Mouse (Mus musculus) forebrain, embryonic 16.5 days (tissue): ENCODE results near the gene Cyp2c23. TPM values are rescaled to one million over a fixed set of nuclear protein-coding genes. Genes with fewer than 3 reads are reported as not detected.

Experiments used
- ATAC-seq: fragments of 200-750 bp; cut with Nextera tagmentation; 2 replicates; pipeline ENCODE4 v1.8.0; 2017; ENCODE audit warnings: mild to moderate bottlenecking, moderate library complexity
- H3K27ac ChIP-seq: fragments of 300-500 bp; sonication (generic); 2 replicates; pipeline ENCODE4 v1.5.1; 2014; ENCODE audit warnings: low read length, control low read depth
- H3K27me3 ChIP-seq: fragments of 300-500 bp; sonication (generic); replicated peaks from 2 replicates; pipeline ENCODE4 v1.6.1; 2014; ENCODE audit warnings: low read length; ENCODE audit not compliant: control insufficient read depth, insufficient read depth
- H3K36me3 ChIP-seq: fragments of 300-500 bp; sonication (generic); 2 replicates; pipeline ENCODE4 v1.6.1; 2014; ENCODE audit not compliant: control insufficient read depth, insufficient read depth
- H3K4me1 ChIP-seq: fragments of 300-500 bp; sonication (generic); replicated peaks from 2 replicates; pipeline ENCODE4 v1.6.1; 2014; ENCODE audit warnings: low read length; ENCODE audit not compliant: control insufficient read depth, insufficient read depth
- H3K4me2 ChIP-seq: fragments of 300-500 bp; sonication (generic); 2 replicates; pipeline ENCODE4 v1.6.1; 2014; ENCODE audit warnings: mild to moderate bottlenecking, low read length, control low read depth
- H3K4me3 ChIP-seq: fragments of 300-500 bp; sonication (generic); replicated peaks from 2 replicates; pipeline ENCODE4 v1.5.1; 2014; ENCODE audit warnings: mild to moderate bottlenecking, low read length, control low read depth
- H3K9ac ChIP-seq: fragments of 300-500 bp; sonication (generic); replicated peaks from 2 replicates; pipeline ENCODE4 v1.6.1; 2014; ENCODE audit warnings: low read depth, low read length, control low read depth
- H3K9me3 ChIP-seq: fragments of 300-500 bp; sonication (generic); 2 replicates; pipeline ENCODE4 v1.6.1; 2016; ENCODE audit warnings: low read length; ENCODE audit not compliant: control insufficient read depth
- WGBS: fragments of 180-500 bp; shearing (Covaris S2); extraction: QIAGEN DNeasy Blood & Tissue Kit; methylation state at CpG from one replicate; pipeline ENCODE4 v1.1.7; 2014; 5-methylcytosine and 5-hydroxymethylcytosine counted together
- polyA plus RNA-seq: library from polyadenylated mRNA; unstranded; fragments of >200 nt; fragmentation: Nextera tagmentation; extraction: Ambion mirVana; gene quantifications from 2 replicates; pipeline ENCODE4 v1.2.1, GENCODE M21; 2015

Cyp2c23 gene
- polyA plus RNA-seq, 1 experiment from 2014 or later = not detected

GRCm38 (mm10) chr19:44064734-44065133, 35.7 kb upstream of the Cyp2c23 start:
- Histone ChIP-seq H3K27me3 (no peaks in the 10 kb centered on the region), H3K4me2 (no peak overlapping the region), H3K27ac (no peak overlapping the region), H3K9ac (no peak overlapping the region), H3K4me3 (no peak overlapping the region), H3K4me1 (peaks cover 15% of the 10 kb centered on the region), H3K9me3 (no peaks in the 10 kb centered on the region), H3K36me3 (peaks cover 7% of the 10 kb centered on the region; the same call in 1 of the 2 replicates)
- no peak for ATAC-seq
- WGBS = 96% methylated on average over 2 of the region's 2 CpGs

GRCm38 (mm10) chr19:44063773-44064172, 34.8 kb upstream of the Cyp2c23 start:
- ATAC-seq = no peak
- Histone ChIP-seq H3K36me3 (peaks cover 7% of the 10 kb centered on the region; the same call in 1 of the 2 replicates), H3K9me3 (no peaks in the 10 kb centered on the region), H3K4me3 (no peak overlapping the region), H3K9ac (no peak overlapping the region), H3K27ac (no peak overlapping the region), H3K27me3 (no peaks in the 10 kb centered on the region), H3K4me1 (peaks cover 13% of the 10 kb centered on the region), H3K4me2 (no peak overlapping the region)
- WGBS = 93% methylated on average over 7 of the region's 7 CpGs

GRCm38 (mm10) chr19:44060226-44060625, 31.2 kb upstream of the Cyp2c23 start:
- Histone ChIP-seq H3K9me3 (no peaks in the 10 kb centered on the region), H3K4me3 (no peak overlapping the region), H3K36me3 (peaks cover 9% of the 10 kb centered on the region), H3K27me3 (no peaks in the 10 kb centered on the region), H3K27ac (no peak overlapping the region), H3K9ac (no peak overlapping the region), H3K4me2 (no peak overlapping the region), H3K4me1 (no peaks in the 10 kb centered on the region)
- no peak for ATAC-seq
- 87% methylated on average over 3 of the region's 3 CpGs for WGBS

- no peaks in the 10 kb centered on the region for H3K9me3 ChIP-seq
- H3K36me3 ChIP-seq = peaks cover 2% of the 10 kb centered on the region; the same call in 1 of the 2 replicates
- no peaks in the 10 kb centered on the region for H3K27me3 ChIP-seq
- H3K27ac ChIP-seq = no peak overlapping the region
- WGBS = 78% methylated on average over 4 of the region's 4 CpGs
- ATAC-seq = no peak
- H3K4me2 ChIP-seq = no peak overlapping the region
- no peaks in the 10 kb centered on the region for H3K4me1 ChIP-seq
- no peak overlapping the region for H3K9ac ChIP-seq
- H3K4me3 ChIP-seq = no peak overlapping the region
Observed at GRCm38 (mm10) chr19:44055173-44055826, 26.3 kb upstream of the Cyp2c23 start.

GRCm38 (mm10) chr19:44050388-44050787, 21.4 kb upstream of the Cyp2c23 start:
- Histone ChIP-seq H3K27ac (no peak overlapping the region), H3K4me2 (no peak overlapping the region), H3K9me3 (no peaks in the 10 kb centered on the region), H3K4me3 (no peak overlapping the region), H3K36me3 (no peaks in the 10 kb centered on the region; the same call in none of the 2 replicates), H3K9ac (no peak overlapping the region), H3K4me1 (no peaks in the 10 kb centered on the region), H3K27me3 (no peaks in the 10 kb centered on the region)
- ATAC-seq = no peak
- 81% methylated on average over 4 of the region's 4 CpGs for WGBS

- ATAC-seq = no peak
- H3K27ac ChIP-seq = no peak overlapping the region
- WGBS = 59% methylated on average over 3 of the region's 3 CpGs
Observed at GRCm38 (mm10) chr19:44049282-44049681, 20.3 kb upstream of the Cyp2c23 start.

GRCm38 (mm10) chr19:44045847-44046246, 16.8 kb upstream of the Cyp2c23 start:
- Histone ChIP-seq H3K36me3 (no peaks in the 10 kb centered on the region; the same call in 1 of the 2 replicates), H3K27me3 (no peaks in the 10 kb centered on the region), H3K4me3 (no peak overlapping the region), H3K9ac (no peak overlapping the region), H3K4me2 (no peak overlapping the region), H3K9me3 (no peaks in the 10 kb centered on the region), H3K27ac (no peak overlapping the region), H3K4me1 (no peaks in the 10 kb centered on the region)
- no peak for ATAC-seq
- 74% methylated on average over 3 of the region's 3 CpGs for WGBS

More at GRCm38 (mm10) chr19:44049282-44049681, 20.3 kb upstream of the Cyp2c23 start:
- Histone ChIP-seq H3K9ac (no peak overlapping the region), H3K4me1 (no peaks in the 10 kb centered on the region), H3K27me3 (no peaks in the 10 kb centered on the region), H3K4me2 (no peak overlapping the region), H3K9me3 (no peaks in the 10 kb centered on the region), H3K4me3 (no peak overlapping the region), H3K36me3 (no peaks in the 10 kb centered on the region; the same call in 1 of the 2 replicates)

GRCm38 (mm10) chr19:44042121-44042520, 13.1 kb upstream of the Cyp2c23 start:
- no peaks in the 10 kb centered on the region for H3K9me3 ChIP-seq
- no peak for ATAC-seq
- peaks cover 10% of the 10 kb centered on the region for H3K36me3 ChIP-seq
- no peaks in the 10 kb centered on the region for H3K27me3 ChIP-seq
- no peak overlapping the region for H3K4me3 ChIP-seq
- H3K4me2 ChIP-seq = no peak overlapping the region
- H3K4me1 ChIP-seq = no peaks in the 10 kb centered on the region
- WGBS = 77% methylated on average over 5 of the region's 5 CpGs
- H3K9ac ChIP-seq = no peak overlapping the region
- no peak overlapping the region for H3K27ac ChIP-seq

- Histone ChIP-seq H3K27ac (no peak overlapping the region), H3K36me3 (peaks cover 19% of the 10 kb centered on the region), H3K4me3 (no peak overlapping the region), H3K4me1 (no peaks in the 10 kb centered on the region), H3K4me2 (no peak overlapping the region), H3K9me3 (no peaks in the 10 kb centered on the region), H3K9ac (no peak overlapping the region), H3K27me3 (no peaks in the 10 kb centered on the region)
- ATAC-seq = no peak
- WGBS = 97% methylated on average over 5 of the region's 5 CpGs
Observed at GRCm38 (mm10) chr19:44033396-44033795, 4.4 kb upstream of the Cyp2c23 start.
